Mouse (Mus musculus) yolk sac, embryonic 10.5 days (tissue): ENCODE data around the gene Klhl40.

ENCODE experiments used
- DNase-seq: peaks from one replicate; pipeline ENCODE4 v3.0.0-alpha.2; 2017; ENCODE audit warnings: low spot score

The Klhl40 gene

GRCm38 (mm10) chr9:121777484-121778065 lies at the start of gene Klhl40:
Gene Klhl40, plus strand, starts transcription at chr9:121777607.
- no peak for DNase-seq

DNA sequence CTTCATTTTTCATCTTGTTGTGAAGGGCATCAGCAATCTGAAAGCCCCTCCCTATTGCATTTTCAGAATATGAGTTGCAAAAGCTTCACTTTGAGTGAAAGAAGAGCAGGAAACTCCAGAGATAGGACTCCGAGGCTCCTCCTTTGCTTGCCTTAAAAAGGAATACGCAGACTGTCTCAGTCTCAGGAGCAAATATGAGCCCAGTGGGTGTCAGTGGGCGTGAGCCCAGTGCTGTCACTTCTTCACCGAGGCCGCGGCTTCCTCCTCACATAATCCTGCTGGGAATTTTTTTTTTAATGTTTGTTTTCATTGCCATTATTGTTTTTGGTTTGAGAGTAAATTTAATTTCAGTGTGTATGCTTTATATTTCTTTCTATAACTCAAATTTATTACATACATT lies 36.9 kb upstream of the Klhl40 start:
- no peak for DNase-seq

DNA sequence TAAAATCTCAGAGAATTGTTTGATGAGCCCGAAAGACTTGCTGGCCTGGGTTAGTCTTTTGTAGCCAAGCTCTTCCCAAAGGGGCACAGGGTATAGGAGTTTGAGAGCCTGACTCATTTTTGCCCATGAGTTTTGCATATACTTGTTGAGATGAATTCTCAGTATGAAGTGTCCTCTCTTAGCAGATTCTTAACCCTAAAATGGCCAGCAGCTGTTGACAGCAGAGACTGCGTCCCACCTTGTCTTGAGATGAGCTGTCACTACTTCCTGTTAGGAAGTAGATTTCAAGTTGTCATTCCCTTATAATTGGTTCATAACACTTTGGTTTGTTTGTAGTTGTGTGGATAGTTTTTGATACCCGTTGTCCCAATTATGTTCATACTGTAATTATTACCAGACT lies 36.2 kb upstream of the Klhl40 start:
- DNase-seq: no peak

GRCm38 (mm10) chr9:121744051-121744450 lies 33.4 kb upstream of the Klhl40 start:
- DNase-seq: no peak

DNA sequence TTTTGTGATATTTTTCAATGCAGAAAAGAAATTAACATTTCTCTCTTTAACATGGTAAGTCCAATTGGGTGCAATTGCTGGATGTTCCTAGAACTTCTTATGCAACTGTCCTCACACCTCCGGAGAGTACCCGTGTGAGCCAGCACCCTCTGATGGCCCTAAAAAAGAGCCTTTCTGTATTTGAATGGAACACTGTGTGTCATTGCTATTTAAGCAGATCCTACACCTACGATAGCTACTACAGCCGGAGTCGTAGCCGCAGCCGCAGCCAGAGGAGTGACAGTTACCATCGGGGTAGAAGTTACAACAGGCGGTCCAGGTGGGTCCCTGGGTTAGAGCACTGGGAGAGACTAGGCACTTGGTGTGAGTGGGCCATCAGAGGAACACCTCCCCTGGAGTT lies 24.6 kb upstream of the Klhl40 start:
- DNase-seq: no peak

DNA sequence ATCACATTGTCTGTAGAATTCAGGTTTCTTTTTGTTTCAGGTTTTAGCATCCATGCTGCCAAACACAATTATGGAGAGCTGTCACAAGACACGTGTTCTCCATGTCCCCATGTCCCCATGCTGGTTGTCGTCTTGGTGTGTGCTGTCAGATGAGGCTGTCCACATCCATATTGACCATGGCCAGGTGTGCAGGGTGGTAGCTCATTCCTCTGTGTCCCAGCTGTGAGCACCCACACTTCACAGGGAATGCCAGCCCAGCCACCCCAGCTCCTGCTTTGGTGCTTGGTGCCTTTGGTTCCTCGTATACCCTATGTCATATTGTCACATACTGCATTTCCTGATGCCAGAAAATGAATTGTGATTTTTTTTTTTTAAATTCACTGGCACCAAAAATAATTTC lies 22.8 kb upstream of the Klhl40 start:
- no peak for DNase-seq

- DNase-seq: no peak
Measured at GRCm38 (mm10) chr9:121756785-121757184, 20.6 kb upstream of the Klhl40 start.

- no peak for DNase-seq
Measured at GRCm38 (mm10) chr9:121757432-121757831, 20.0 kb upstream of the Klhl40 start.

GRCm38 (mm10) chr9:121757835-121758814 lies 19.3 kb upstream of the Klhl40 start:
- DNase-seq: no peak

DNA sequence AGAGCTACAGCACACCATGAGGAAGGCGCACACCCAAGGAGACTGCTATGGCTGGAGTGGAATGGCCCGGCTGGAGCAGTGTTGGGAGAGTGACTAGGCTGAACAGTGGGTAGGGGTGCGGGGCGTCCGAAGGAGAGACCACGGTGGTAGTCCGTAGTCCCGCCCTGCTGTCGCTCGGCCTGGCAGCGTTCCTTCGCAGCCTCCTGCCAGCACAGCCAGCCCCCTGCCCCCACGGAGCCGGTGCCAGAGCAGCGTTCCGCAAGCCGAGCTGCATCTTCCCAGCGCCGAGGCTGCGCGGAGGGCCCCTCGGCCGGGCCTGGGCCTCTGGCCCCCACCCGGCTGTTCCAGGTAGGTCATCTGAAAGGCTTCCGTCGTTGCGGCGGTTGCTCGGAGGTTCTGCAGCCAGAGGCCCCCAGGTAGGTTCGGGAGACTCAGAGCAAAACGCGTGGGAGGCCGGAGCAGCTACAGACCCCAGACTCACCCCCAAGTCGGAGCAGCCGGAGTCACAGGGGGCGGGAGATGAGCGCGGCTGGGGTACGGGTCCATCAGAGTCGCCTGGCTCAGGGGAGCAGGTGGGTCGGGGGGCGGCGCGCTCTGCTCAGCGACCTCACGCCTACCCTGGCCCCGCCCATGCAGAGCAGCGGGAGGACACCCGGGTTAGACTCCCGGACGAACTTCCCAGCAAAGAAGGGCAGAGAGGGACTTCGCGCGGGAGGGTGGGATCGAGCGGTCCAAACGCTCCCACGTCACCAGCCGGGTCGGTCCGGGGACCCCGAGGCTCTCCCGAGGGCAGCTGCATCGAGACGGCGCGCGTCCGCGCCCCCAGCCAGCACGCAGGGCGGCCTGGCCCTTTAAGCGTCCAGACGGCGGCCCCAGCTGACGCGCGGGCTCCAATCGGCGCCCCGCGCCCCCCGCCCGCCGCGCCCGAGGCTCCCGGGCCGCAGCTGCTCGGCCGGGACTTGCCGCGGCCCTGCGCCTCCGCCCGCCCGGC lies 18.0 kb upstream of the Klhl40 start, which contains the start of gene Zfp651:
TSS of gene Zfp651 (plus strand) at position 240 of the 991 bp plus-strand sequence.
- DNase-seq: peak; percentile 89

DNA sequence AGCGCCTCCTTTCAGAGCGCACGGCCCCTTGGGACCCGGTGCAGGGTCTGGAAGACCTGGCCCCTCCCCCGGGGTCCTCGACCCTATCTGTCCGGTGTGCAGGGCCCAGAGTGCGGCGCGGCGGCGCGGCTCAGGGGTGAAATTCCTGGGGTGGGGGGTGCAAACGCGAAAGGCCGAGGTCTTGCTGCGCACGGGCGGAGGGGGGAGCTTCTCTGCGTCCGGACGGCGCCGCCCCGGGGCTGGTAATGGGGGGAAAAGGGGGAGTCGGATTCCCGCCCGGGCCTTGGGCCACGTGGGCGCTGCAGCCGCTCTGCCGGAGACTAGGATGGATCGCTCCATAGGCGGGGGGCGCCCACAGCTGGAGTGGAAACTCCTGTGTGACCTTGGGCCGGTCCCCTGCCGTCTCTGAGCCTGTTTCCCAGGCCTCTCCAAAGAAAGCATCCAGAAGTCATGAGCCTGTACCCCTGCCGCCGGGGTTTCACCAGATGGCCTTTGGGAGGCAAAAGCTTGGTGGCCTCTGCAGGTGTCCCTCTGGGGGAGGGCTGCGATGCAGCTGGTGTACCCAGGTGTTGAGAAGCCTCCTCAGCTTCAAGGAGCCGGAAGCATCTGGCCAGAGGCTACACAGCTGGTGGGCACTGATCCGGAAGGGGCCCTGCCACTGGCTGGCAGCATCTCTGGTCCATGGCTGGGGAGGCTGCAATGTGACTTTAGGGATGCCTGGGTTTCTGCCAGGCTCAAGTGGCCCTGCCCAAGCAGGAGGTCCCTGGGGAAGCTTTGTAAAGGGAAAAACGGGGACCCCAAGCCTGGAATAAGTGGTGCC lies 16.9 kb upstream of the Klhl40 start:
- peak; percentile 89 for DNase-seq

DNA sequence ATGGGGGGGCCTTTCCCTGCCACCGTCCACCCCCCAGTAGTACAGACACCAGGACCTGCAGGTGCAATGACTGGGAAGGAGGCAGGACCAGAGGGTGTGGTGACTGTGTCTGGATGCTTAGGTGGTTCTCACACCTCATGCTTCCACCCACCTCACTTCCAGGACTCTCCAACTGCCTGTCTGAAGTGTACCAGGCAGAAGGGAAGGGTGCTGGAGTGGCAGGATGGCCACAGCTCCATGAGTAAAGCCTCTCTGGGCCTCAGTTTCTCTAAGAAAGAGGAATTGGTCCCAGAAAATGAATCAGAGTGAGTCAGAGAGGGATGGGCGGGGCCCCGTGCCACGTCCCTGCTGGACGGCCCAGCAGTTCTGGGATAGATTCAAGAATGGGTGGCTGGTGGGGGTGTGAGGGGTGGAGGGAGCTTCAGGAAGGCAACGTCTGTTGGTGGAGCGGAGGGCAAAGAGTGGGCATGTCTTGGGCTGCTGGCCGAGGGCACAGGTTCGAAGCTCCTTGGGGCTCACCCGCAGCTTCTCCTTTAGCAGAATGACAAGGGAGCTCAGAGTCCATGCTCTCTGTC lies 16.2 kb upstream of the Klhl40 start:
- DNase-seq: no peak

- no peak for DNase-seq
Measured at GRCm38 (mm10) chr9:121761787-121762186, 15.6 kb upstream of the Klhl40 start.

GRCm38 (mm10) chr9:121762248-121762647 lies 15.2 kb upstream of the Klhl40 start:
- no peak for DNase-seq

DNA sequence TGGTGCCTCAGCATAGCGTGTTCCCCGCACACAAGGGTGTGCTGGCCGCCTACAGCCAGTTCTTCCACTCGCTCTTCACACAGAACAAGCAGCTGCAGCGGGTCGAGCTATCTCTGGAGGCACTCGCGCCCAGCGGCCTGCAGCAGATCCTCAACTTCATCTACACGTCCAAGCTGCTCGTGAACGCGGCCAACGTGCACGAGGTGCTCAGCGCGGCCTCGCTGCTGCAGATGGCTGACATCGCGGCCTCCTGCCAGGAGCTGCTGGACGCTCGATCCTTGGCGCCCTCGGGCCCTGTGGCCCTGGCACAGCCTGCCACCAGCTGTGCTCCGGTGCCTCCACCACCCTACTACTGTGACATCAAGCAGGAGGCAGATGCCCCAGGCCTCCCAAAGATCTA lies 14.6 kb upstream of the Klhl40 start:
- DNase-seq: no peak

DNA sequence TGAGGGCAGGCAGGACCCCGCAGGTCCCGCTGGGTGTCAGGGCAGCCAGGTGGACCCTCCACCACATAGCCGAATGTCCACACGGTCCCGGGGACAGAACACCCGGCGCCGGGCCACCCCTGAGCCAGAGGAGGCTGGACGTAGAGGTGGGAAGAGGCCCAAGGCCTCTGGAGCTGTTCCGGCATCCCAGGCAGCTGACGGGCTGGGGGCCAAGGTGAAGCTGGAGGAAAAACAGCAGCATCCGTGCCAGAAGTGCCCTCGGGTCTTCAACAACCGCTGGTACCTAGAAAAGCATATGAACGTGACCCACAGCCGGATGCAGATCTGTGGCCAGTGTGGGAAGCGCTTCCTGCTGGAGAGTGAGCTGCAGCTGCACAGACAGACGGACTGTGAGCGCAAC lies 13.7 kb upstream of the Klhl40 start:
- no peak for DNase-seq

GRCm38 (mm10) chr9:121765166-121765855 lies 12.1 kb upstream of the Klhl40 start:
- no peak for DNase-seq

- DNase-seq: no peak
Measured at GRCm38 (mm10) chr9:121772412-121772811, 5.0 kb upstream of the Klhl40 start.

- DNase-seq: no peak
Measured at GRCm38 (mm10) chr9:121775951-121776350, 1.5 kb upstream of the Klhl40 start.

DNA sequence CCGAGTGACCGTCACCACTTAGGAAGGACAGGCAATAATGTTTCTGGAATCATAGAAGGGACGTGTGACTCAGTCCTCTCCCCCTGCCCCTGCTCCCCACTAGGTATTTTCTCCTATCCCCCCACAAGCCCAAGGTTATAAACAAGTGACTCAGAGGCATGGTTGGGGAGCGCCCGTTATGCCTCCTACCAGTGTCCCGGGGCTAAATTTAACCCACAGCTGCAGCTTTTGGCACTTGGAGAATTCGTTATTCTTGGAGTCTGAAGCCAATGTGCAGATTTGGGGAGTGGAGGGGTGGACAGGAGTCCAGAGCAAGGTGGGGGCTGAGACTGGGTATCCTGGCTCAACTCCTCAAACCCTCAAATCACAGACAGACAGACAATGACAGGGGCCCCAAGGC lies 896 bp upstream of the Klhl40 start:
- no peak for DNase-seq
